Mouse (Mus musculus) kidney, adult 2 months (tissue): Measurements from ENCODE around the gene Slc39a2. TPM values are rescaled to one million over a fixed set of nuclear protein-coding genes. Genes with fewer than 3 reads are reported as not detected.
"Not testable (repeated sequence)": the region's sequence is repeated elsewhere in the genome, so short reads cannot be mapped to it uniquely, and the experiment has no call there.

ENCODE experiments used
- DNase-seq: peaks from one replicate; pipeline ENCODE4 v3.0.0; 2021
- H3K27ac ChIP-seq: fragments of 200-500 bp; 2 replicates; pipeline ENCODE4 v1.5.1; 2012; ENCODE audit warnings: low read depth, low read length, control low read depth, inconsistent platforms; ENCODE audit not compliant: insufficient read depth
- H3K27me3 ChIP-seq: fragments of 200-500 bp; replicated peaks from 2 replicates; pipeline ENCODE4 v1.6.1; 2012; ENCODE audit warnings: mild to moderate bottlenecking, moderate library complexity, low read length, inconsistent platforms; ENCODE audit not compliant: control insufficient read depth, insufficient read depth
- H3K36me3 ChIP-seq: fragments of 200-500 bp; 2 replicates; pipeline ENCODE4 v1.6.1; 2012; ENCODE audit warnings: mild to moderate bottlenecking, moderate library complexity, low read length, inconsistent platforms; ENCODE audit not compliant: control insufficient read depth, insufficient read depth
- H3K4me1 ChIP-seq: fragments of 200-500 bp; 2 replicates; pipeline ENCODE4 v1.6.1; 2011; ENCODE audit warnings: low read length; ENCODE audit not compliant: control insufficient read depth, insufficient read depth
- H3K4me3 ChIP-seq: fragments of 200-500 bp; 2 replicates; pipeline ENCODE4 v1.5.1; 2011; ENCODE audit warnings: mild to moderate bottlenecking, low read depth, low read length, control low read depth; ENCODE audit not compliant: insufficient read depth
- CTCF ChIP-seq: fragments of 200-500 bp; conservative IDR thresholded peaks from 2 replicates; pipeline ENCODE4 v1.5.1; 2011; ENCODE audit warnings: low read depth, mild to moderate bottlenecking, control low read depth, low read length, moderate library complexity, mixed read lengths; ENCODE audit not compliant: insufficient read depth, insufficient read length
- POLR2A ChIP-seq: fragments of 200-500 bp; IDR thresholded peaks from one replicate; pipeline ENCODE4 v1.6.1; 2011; ENCODE audit warnings: low read depth, low read length, control low read depth
- WGBS: fragments of 180-500 bp; shearing (Covaris S2); methylation state at CpG from one replicate; pipeline ENCODE4 v1.1.7; 2018; 5-methylcytosine and 5-hydroxymethylcytosine counted together
- polyA plus RNA-seq: library from polyadenylated mRNA; depleted of rRNA; stranded (reverse); fragments of >200 nt; gene quantifications from 2 replicates; pipeline ENCODE4 v1.2.3, GENCODE M21; 2012; rRNA removed

Slc39a2 gene
- 0.45 and 0.52 TPM in 2 replicates for polyA plus RNA-seq

GRCm38 (mm10) chr14:51892191-51892939 lies at the start of gene Slc39a2:
Slc39a2 (plus strand) TSS chr14:51892889.
- H3K4me1 ChIP-seq = no peaks in the 10 kb centered on the region
- WGBS = 79% methylated on average over 9 of the region's 9 CpGs
- DNase-seq = no peak
- peaks cover 2% of the 10 kb centered on the region; the same call in 1 of the 2 replicates for H3K36me3 ChIP-seq
- H3K4me3 ChIP-seq = no peak within 1 kb of the TSS
- no peak for TF ChIP-seq CTCF
- no peaks in the 10 kb centered on the region for H3K27me3 ChIP-seq
- no peak within 1 kb of the TSS for H3K27ac ChIP-seq

GRCm38 (mm10) chr14:51843882-51844281 lies 48.8 kb upstream of the Slc39a2 start:
- H3K4me1 ChIP-seq = no peaks in the 10 kb centered on the region
- H3K36me3 ChIP-seq = no peaks in the 10 kb centered on the region
- H3K27ac ChIP-seq = no peak overlapping the region
- no peak overlapping the region for H3K4me3 ChIP-seq
- TF ChIP-seq POLR2A = no peak
- no peak for TF ChIP-seq CTCF
- no peak for DNase-seq
- no peaks in the 10 kb centered on the region for H3K27me3 ChIP-seq

- no peak for TF ChIP-seq CTCF
- TF ChIP-seq POLR2A = no peak
- H3K4me1 ChIP-seq = no peaks in the 10 kb centered on the region
- WGBS = 59% methylated on average over 3 of the region's 3 CpGs
- H3K36me3 ChIP-seq = no peaks in the 10 kb centered on the region
- no peak overlapping the region for H3K27ac ChIP-seq
- no peaks in the 10 kb centered on the region for H3K27me3 ChIP-seq
- DNase-seq = no peak
- H3K4me3 ChIP-seq = no peak overlapping the region
These were observed 46.1 kb upstream of the Slc39a2 start for GRCm38 (mm10) chr14:51846566-51846965.

GRCm38 (mm10) chr14:51851006-51851405 lies 41.7 kb upstream of the Slc39a2 start:
- H3K4me3 ChIP-seq, H3K4me1 ChIP-seq, H3K36me3 ChIP-seq, H3K27ac ChIP-seq, H3K27me3 ChIP-seq, DNase-seq: not testable (repeated sequence)
- 50% methylated on average over 3 of the region's 3 CpGs for WGBS

GRCm38 (mm10) chr14:51853399-51853798 lies 39.3 kb upstream of the Slc39a2 start, which contains the start of gene Ear6:
Ear6 (plus strand) TSS chr14:51853699.
- Histone ChIP-seq H3K27ac (no peak within 1 kb of the TSS), H3K4me3 (no peak within 1 kb of the TSS), H3K27me3 (no peaks in the 10 kb centered on the region), H3K36me3 (no peaks in the 10 kb centered on the region), H3K4me1 (no peaks in the 10 kb centered on the region)
- TF ChIP-seq POLR2A (no peak), CTCF (no peak)
- no peak for DNase-seq

- not testable (repeated sequence) for H3K4me1 ChIP-seq, H3K27me3 ChIP-seq, H3K4me3 ChIP-seq, H3K27ac ChIP-seq, DNase-seq, H3K36me3 ChIP-seq
- WGBS = 70% methylated on average over 7 of the region's 7 CpGs
These were observed 37.4 kb upstream of the Slc39a2 start for GRCm38 (mm10) chr14:51855280-51855679.

- not testable (repeated sequence) for DNase-seq, H3K27me3 ChIP-seq, H3K4me3 ChIP-seq, H3K36me3 ChIP-seq, H3K27ac ChIP-seq, H3K4me1 ChIP-seq
- WGBS = 22% methylated on average over 1 of the region's 1 CpGs
- TF ChIP-seq CTCF = peak; percentile 43
These were observed 29.1 kb upstream of the Slc39a2 start for GRCm38 (mm10) chr14:51863603-51864002.

GRCm38 (mm10) chr14:51870756-51871155 lies 21.9 kb upstream of the Slc39a2 start:
- WGBS = 77% methylated on average over 2 of the region's 2 CpGs
- H3K4me3 ChIP-seq = no peak overlapping the region
- no peaks in the 10 kb centered on the region for H3K36me3 ChIP-seq
- DNase-seq = no peak
- H3K27ac ChIP-seq = no peak overlapping the region
- H3K27me3 ChIP-seq = no peaks in the 10 kb centered on the region
- TF ChIP-seq POLR2A = no peak
- TF ChIP-seq CTCF = no peak
- no peaks in the 10 kb centered on the region for H3K4me1 ChIP-seq
